ENCODE assay signal across 17 mouse cellular contexts in genomic region chr5:38611118-38611517, GRCm38 (mm10). TPM values are rescaled to one million over a fixed set of nuclear protein-coding genes. Genes with fewer than 3 reads are reported as not detected.
DNase-seq lines count a peak whose midpoint lies in the region; ATAC-seq and TF ChIP-seq lines count a peak whose summit lies in the region.
"Had no signal": no experiment of that assay in that cellular context is flagged by ENCODE, and none has a peak within 500 bp of the region (broad histone marks: within the 10 kb centered on the region; RNA-seq: fewer than 3 reads in every experiment).

No protein-coding gene starts in this region.

- H3K36me3 ChIP-seq in intestine, postnatal 0 days (ENCODE audit: control insufficient read depth, insufficient read depth): no peaks in the 10 kb centered on the region
- no peaks in the 10 kb centered on the region for H3K36me3 ChIP-seq in heart, embryonic 10.5 days
- H3K36me3 ChIP-seq: G1E; heart, embryonic 15.5 days; intestine, embryonic 15.5 days; liver, embryonic 12.5 days had no signal

- no peak overlapping the region for H3K4me2 ChIP-seq in intestine, postnatal 0 days (replicated peaks; ENCODE audit: low read depth)
- H3K4me2 ChIP-seq: heart, embryonic 15.5 days; intestine, embryonic 15.5 days; liver, embryonic 12.5 days had no signal

- no peaks in the 10 kb centered on the region; the same call in 1 of the 2 replicates for H3K4me1 ChIP-seq in lung, adult 2 months (ENCODE audit: control insufficient read depth, insufficient read depth, low read length)
- no peaks in the 10 kb centered on the region for H3K4me1 ChIP-seq in intestine, postnatal 0 days (replicated peaks; ENCODE audit: control insufficient read depth, insufficient read depth, low read length)
- no peaks in the 10 kb centered on the region for H3K4me1 ChIP-seq in heart, embryonic 10.5 days
- H3K4me1 ChIP-seq: heart, embryonic 15.5 days; intestine, embryonic 15.5 days; liver, embryonic 12.5 days had no signal

- peak; percentile 20 to 21 for DNase-seq in cerebellum, postnatal 14 days
- no peak for DNase-seq in cerebellum, adult 18-20 months
- peak; percentile 22 for DNase-seq in lung, postnatal 25 days (ENCODE audit: low spot score)
- no peak for DNase-seq in lung, adult 2 months
- DNase-seq in adrenal gland, postnatal 36 days: peak; percentile 24 to 41
- no peak for DNase-seq in heart, embryonic 10.5 days (ENCODE audit: low spot score)
- DNase-seq: cerebellum, adult 9-11 months; midbrain, embryonic 14.5 days; right cerebral cortex, postnatal 25 days had no signal

- H3K4me3 ChIP-seq in lung, adult 2 months (replicated peaks; ENCODE audit: extremely low read depth, low read depth, low read length): no peak overlapping the region
- H3K4me3 ChIP-seq in intestine, postnatal 0 days (ENCODE audit: low read depth, low read length): no peak overlapping the region
- H3K4me3 ChIP-seq in heart, embryonic 10.5 days: no peak overlapping the region
- H3K4me3 ChIP-seq: heart, embryonic 15.5 days; intestine, embryonic 15.5 days; liver, embryonic 12.5 days had no signal

- TF ChIP-seq CTCF in lung, adult 2 months (IDR thresholded peaks at IDR 0.05; ENCODE audit: insufficient read depth, low read length): no peak
- TF ChIP-seq CTCF in intestine, postnatal 0 days (IDR thresholded peaks at IDR 0.05; ENCODE audit: low read depth): no peak

- H3K27ac ChIP-seq in intestine, postnatal 0 days (ENCODE audit: low read depth, low read length): no peak overlapping the region
- H3K27ac ChIP-seq in heart, embryonic 10.5 days: no peak overlapping the region
- H3K27ac ChIP-seq: heart, embryonic 15.5 days; intestine, embryonic 15.5 days; kidney, postnatal 0 days; liver, embryonic 12.5 days; macrophage had no signal

- 64% methylated on average over 3 of the region's 3 CpGs for WGBS in lung, adult 2 months
- WGBS in intestine, postnatal 0 days: 89% methylated on average over 3 of the region's 3 CpGs
- WGBS in heart, embryonic 10.5 days: 89% methylated on average over 3 of the region's 3 CpGs

- no peaks in the 10 kb centered on the region for H3K27me3 ChIP-seq in intestine, postnatal 0 days (replicated peaks; ENCODE audit: control insufficient read depth, insufficient read depth, low read length)
- H3K27me3 ChIP-seq in heart, embryonic 10.5 days (ENCODE audit: insufficient read depth, poor library complexity, severe bottlenecking): no peaks in the 10 kb centered on the region
- H3K27me3 ChIP-seq: heart, embryonic 15.5 days; intestine, embryonic 15.5 days; liver, embryonic 12.5 days had no signal

- TF ChIP-seq POLR2A in lung, adult 2 months (IDR thresholded peaks at IDR 0.05; ENCODE audit: borderline replicate concordance, extremely low read depth, low read depth, low read length): no peak

- H3K9me3 ChIP-seq in intestine, postnatal 0 days (ENCODE audit: control insufficient read depth): no peaks in the 10 kb centered on the region
- no peaks in the 10 kb centered on the region for H3K9me3 ChIP-seq in heart, embryonic 10.5 days
- H3K9me3 ChIP-seq: G1E; heart, embryonic 15.5 days; intestine, embryonic 15.5 days; liver, embryonic 12.5 days had no signal

- H3K9ac ChIP-seq in intestine, postnatal 0 days (ENCODE audit: low read depth, low read length): no peak overlapping the region
- H3K9ac ChIP-seq: heart, embryonic 15.5 days; intestine, embryonic 15.5 days; liver, embryonic 12.5 days had no signal

- ATAC-seq in megakaryocyte progenitor cell, adult 5-6 weeks (replicated peaks; ENCODE audit: poor library complexity): peak; percentile 87
- ATAC-seq in intestine, postnatal 0 days: no peak
- ATAC-seq: intestine, embryonic 15.5 days; liver, embryonic 12.5 days had no signal

RNA-seq across cellular contexts. Expression of gene Wdr1, which starts 48.1 kb away (rescaled TPM):
- 135 and 165 TPM in 2 replicates for polyA plus RNA-seq in lung, adult 2 months (2012; rRNA removed)
- total RNA-seq in adrenal gland, postnatal 36 days (2021): 100 to 1,000 TPM; 130 to 138 TPM
- 127 and 134 TPM in 2 replicates for total RNA-seq in megakaryocyte progenitor cell, adult 5-6 weeks (2015)
- 209 TPM in 2 replicates for total RNA-seq in megakaryocyte progenitor cell, adult 5-6 weeks (2017)
- 173 and 176 TPM in 2 replicates for polyA plus RNA-seq in intestine, postnatal 0 days (2015; fragmentation: Nextera tagmentation; extraction: Ambion mirVana)
- polyA plus RNA-seq in heart, embryonic 10.5 days (2016; fragmentation: Nextera tagmentation; extraction: Ambion mirVana): 243 and 286 TPM in 2 replicates

Comparison
In these comparisons a context has a peak if more than half of its experiments do, and no peak if none do; other contexts are left out.
1. DNase-seq: peak in cerebellum, postnatal 14 days (2 of 2), lung, postnatal 25 days (single experiment) and adrenal gland, postnatal 36 days (2 of 2); none in cerebellum, adult 18-20 months (0 of 2), lung, adult 2 months (single experiment) and heart, embryonic 10.5 days (single experiment).